Mouse (Mus musculus) testis, adult 2 months (tissue): ENCODE data around the gene Scn8a.

Experiments used
- CTCF ChIP-seq: fragments of 200-500 bp; IDR thresholded peaks from 2 replicates; pipeline ENCODE4 v1.5.1; 2012; ENCODE audit warnings: low read depth, mild to moderate bottlenecking, inconsistent platforms, low read length, moderate library complexity; ENCODE audit not compliant: control insufficient read depth, insufficient read depth, insufficient replicate concordance
- POLR2A ChIP-seq: fragments of 200-500 bp; IDR thresholded peaks from 2 replicates; pipeline ENCODE4 v1.6.1; 2012; ENCODE audit warnings: low read depth, mild to moderate bottlenecking, inconsistent platforms, low read length, moderate library complexity; ENCODE audit not compliant: control insufficient read depth

- no peak for TF ChIP-seq POLR2A
- no peak for TF ChIP-seq CTCF
Observed at GRCm38 (mm10) chr15:100909734-100910163, 40.1 kb downstream of the Scn8a start.
